Mouse (Mus musculus): ENCODE measurements at regions not wholly inside any gene's neighbourhood (a gene's known extent, or its start where the extent isn't known, plus 50 kb on each side); places are given as distances from the start of the nearest gene placed in this dataset.

- TF ChIP-seq POLR2A (IDR thresholded peaks at IDR 0.05; ENCODE audit: low read depth, low read length) (no peak), CTCF (IDR thresholded peaks at IDR 0.05; ENCODE audit: borderline replicate concordance, insufficient read depth, low read length) (no peak)
- no peaks in the 10 kb centered on the region for H3K4me1 ChIP-seq (ENCODE audit: control insufficient read depth, insufficient read depth, low read length)
- H3K4me3 ChIP-seq (ENCODE audit: insufficient read depth, low read length): no peak overlapping the region
- no peak overlapping the region for H3K27ac ChIP-seq (ENCODE audit: insufficient read depth, low read length)
Observed at GRCm38 (mm10) chr12:5633971-5634370, 258.5 kb upstream of the Klhl29 start.

GRCm38 (mm10) chr12:5601084-5601654 lies 225.7 kb upstream of the Klhl29 start:
- no peaks in the 10 kb centered on the region for H3K4me1 ChIP-seq (ENCODE audit: control insufficient read depth, insufficient read depth, low read length)
- TF ChIP-seq CTCF (IDR thresholded peaks at IDR 0.05; ENCODE audit: borderline replicate concordance, insufficient read depth, low read length) (no peak), POLR2A (IDR thresholded peaks at IDR 0.05; ENCODE audit: low read depth, low read length) (no peak)
- no peak overlapping the region for H3K4me3 ChIP-seq (ENCODE audit: insufficient read depth, low read length)
- no peak overlapping the region for H3K27ac ChIP-seq (ENCODE audit: insufficient read depth, low read length)

- Histone ChIP-seq H3K27ac (ENCODE audit: insufficient read depth, low read length) (no peak overlapping the region), H3K4me3 (ENCODE audit: insufficient read depth, low read length) (no peak overlapping the region), H3K4me1 (ENCODE audit: control insufficient read depth, insufficient read depth, low read length) (no peaks in the 10 kb centered on the region)
- TF ChIP-seq CTCF (IDR thresholded peaks at IDR 0.05; ENCODE audit: borderline replicate concordance, insufficient read depth, low read length) (no peak), POLR2A (IDR thresholded peaks at IDR 0.05; ENCODE audit: low read depth, low read length) (no peak)
Observed at GRCm38 (mm10) chr12:5599426-5599825, 223.9 kb upstream of the Klhl29 start.

- Histone ChIP-seq H3K4me3 (ENCODE audit: insufficient read depth, low read length) (no peak overlapping the region), H3K4me1 (ENCODE audit: control insufficient read depth, insufficient read depth, low read length) (no peaks in the 10 kb centered on the region), H3K27ac (ENCODE audit: insufficient read depth, low read length) (no peak overlapping the region)
- TF ChIP-seq CTCF (IDR thresholded peaks at IDR 0.05; ENCODE audit: borderline replicate concordance, insufficient read depth, low read length) (no peak), POLR2A (IDR thresholded peaks at IDR 0.05; ENCODE audit: low read depth, low read length) (no peak)
Observed at GRCm38 (mm10) chr12:5598961-5599360, 223.5 kb upstream of the Klhl29 start.

GRCm38 (mm10) chr12:5572831-5573230 lies 197.3 kb upstream of the Klhl29 start:
- Histone ChIP-seq H3K27ac (ENCODE audit: insufficient read depth, low read length) (no peak overlapping the region), H3K4me3 (ENCODE audit: insufficient read depth, low read length) (no peak overlapping the region), H3K4me1 (ENCODE audit: control insufficient read depth, insufficient read depth, low read length) (no peaks in the 10 kb centered on the region)
- no peak for TF ChIP-seq CTCF (IDR thresholded peaks at IDR 0.05; ENCODE audit: borderline replicate concordance, insufficient read depth, low read length)
- TF ChIP-seq POLR2A (IDR thresholded peaks at IDR 0.05; ENCODE audit: low read depth, low read length): no peak

- Histone ChIP-seq H3K4me1 (ENCODE audit: control insufficient read depth, insufficient read depth, low read length) (no peaks in the 10 kb centered on the region), H3K27ac (ENCODE audit: insufficient read depth, low read length) (no peak overlapping the region), H3K4me3 (ENCODE audit: insufficient read depth, low read length) (no peak overlapping the region)
- TF ChIP-seq POLR2A (IDR thresholded peaks at IDR 0.05; ENCODE audit: low read depth, low read length) (no peak), CTCF (IDR thresholded peaks at IDR 0.05; ENCODE audit: borderline replicate concordance, insufficient read depth, low read length) (no peak)
Observed at GRCm38 (mm10) chr12:5568941-5569340, 193.5 kb upstream of the Klhl29 start.

- TF ChIP-seq CTCF (IDR thresholded peaks at IDR 0.05; ENCODE audit: borderline replicate concordance, insufficient read depth, low read length): no peak
- no peak for TF ChIP-seq POLR2A (IDR thresholded peaks at IDR 0.05; ENCODE audit: low read depth, low read length)
- Histone ChIP-seq H3K27ac (ENCODE audit: insufficient read depth, low read length) (no peak overlapping the region), H3K4me1 (ENCODE audit: control insufficient read depth, insufficient read depth, low read length) (no peaks in the 10 kb centered on the region), H3K4me3 (ENCODE audit: insufficient read depth, low read length) (no peak overlapping the region)
Observed at GRCm38 (mm10) chr12:5566231-5566630, 190.7 kb upstream of the Klhl29 start.

GRCm38 (mm10) chr12:5552607-5553006 lies 177.1 kb upstream of the Klhl29 start:
- TF ChIP-seq POLR2A (IDR thresholded peaks at IDR 0.05; ENCODE audit: low read depth, low read length): no peak
- TF ChIP-seq CTCF (IDR thresholded peaks at IDR 0.05; ENCODE audit: borderline replicate concordance, insufficient read depth, low read length): no peak
- no peak overlapping the region for H3K4me3 ChIP-seq (ENCODE audit: insufficient read depth, low read length)
- H3K27ac ChIP-seq (ENCODE audit: insufficient read depth, low read length): no peak overlapping the region
- H3K4me1 ChIP-seq (ENCODE audit: control insufficient read depth, insufficient read depth, low read length): no peaks in the 10 kb centered on the region

GRCm38 (mm10) chr12:5551901-5552300 lies 176.4 kb upstream of the Klhl29 start:
- Histone ChIP-seq H3K4me1 (ENCODE audit: control insufficient read depth, insufficient read depth, low read length) (no peaks in the 10 kb centered on the region), H3K4me3 (ENCODE audit: insufficient read depth, low read length) (no peak overlapping the region), H3K27ac (ENCODE audit: insufficient read depth, low read length) (no peak overlapping the region)
- TF ChIP-seq POLR2A (IDR thresholded peaks at IDR 0.05; ENCODE audit: low read depth, low read length) (no peak), CTCF (IDR thresholded peaks at IDR 0.05; ENCODE audit: borderline replicate concordance, insufficient read depth, low read length) (no peak)

- Histone ChIP-seq H3K4me3 (ENCODE audit: insufficient read depth, low read length) (no peak overlapping the region), H3K4me1 (ENCODE audit: control insufficient read depth, insufficient read depth, low read length) (no peaks in the 10 kb centered on the region), H3K27ac (ENCODE audit: insufficient read depth, low read length) (no peak overlapping the region)
- TF ChIP-seq POLR2A (IDR thresholded peaks at IDR 0.05; ENCODE audit: low read depth, low read length) (no peak), CTCF (IDR thresholded peaks at IDR 0.05; ENCODE audit: borderline replicate concordance, insufficient read depth, low read length) (no peak)
Observed at GRCm38 (mm10) chr12:5549796-5550195, 174.3 kb upstream of the Klhl29 start.

GRCm38 (mm10) chr12:5547698-5548097 lies 172.2 kb upstream of the Klhl29 start:
- Histone ChIP-seq H3K4me1 (ENCODE audit: control insufficient read depth, insufficient read depth, low read length) (no peaks in the 10 kb centered on the region), H3K4me3 (ENCODE audit: insufficient read depth, low read length) (no peak overlapping the region), H3K27ac (ENCODE audit: insufficient read depth, low read length) (no peak overlapping the region)
- TF ChIP-seq POLR2A (IDR thresholded peaks at IDR 0.05; ENCODE audit: low read depth, low read length) (no peak), CTCF (IDR thresholded peaks at IDR 0.05; ENCODE audit: borderline replicate concordance, insufficient read depth, low read length) (no peak)
